Mouse (Mus musculus): ENCODE measurements at regions not wholly inside any gene's neighbourhood (a gene's known extent, or its start where the extent isn't known, plus 50 kb on each side); places are given as distances from the start of the nearest gene placed in this dataset.

DNA sequence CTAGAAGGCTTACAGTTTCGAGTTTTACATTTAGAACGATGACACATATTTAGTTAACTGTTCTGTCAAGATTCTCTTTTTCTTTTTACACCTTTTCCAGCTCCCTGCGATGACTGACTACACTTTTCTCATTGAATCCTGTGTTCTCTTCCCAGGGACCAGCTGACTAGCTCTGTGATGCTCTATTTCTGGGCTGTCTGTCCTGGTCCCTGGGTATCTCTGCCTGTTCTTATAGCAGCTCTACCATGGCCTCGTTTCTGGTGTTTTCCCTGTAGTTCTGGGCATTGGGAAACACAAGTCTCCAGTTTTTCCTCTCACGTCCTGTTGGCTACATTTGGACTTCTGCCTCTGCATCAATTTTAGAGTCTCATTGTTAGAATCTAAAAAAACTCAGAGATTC is 106.5 kb upstream of the Fam19a5 start:
- H3K36me3 ChIP-seq (ENCODE audit: control insufficient read depth), result no peaks in the 10 kb centered on the region
- TF ChIP-seq TAL1 (IDR thresholded peaks at IDR 0.05; ENCODE audit: low read length) (no peak), GATA1 (IDR thresholded peaks at IDR 0.05; ENCODE audit: low read length) (no peak)
- no peak overlapping the region for H3K4me3 ChIP-seq (replicated peaks)
- no peaks in the 10 kb centered on the region for H3K27me3 ChIP-seq (ENCODE audit: control insufficient read depth)
- H3K4me1 ChIP-seq (ENCODE audit: control insufficient read depth), result no peaks in the 10 kb centered on the region
- H3K9me3 ChIP-seq (ENCODE audit: control insufficient read depth, low read length), result peaks cover 52% of the 10 kb centered on the region

DNA sequence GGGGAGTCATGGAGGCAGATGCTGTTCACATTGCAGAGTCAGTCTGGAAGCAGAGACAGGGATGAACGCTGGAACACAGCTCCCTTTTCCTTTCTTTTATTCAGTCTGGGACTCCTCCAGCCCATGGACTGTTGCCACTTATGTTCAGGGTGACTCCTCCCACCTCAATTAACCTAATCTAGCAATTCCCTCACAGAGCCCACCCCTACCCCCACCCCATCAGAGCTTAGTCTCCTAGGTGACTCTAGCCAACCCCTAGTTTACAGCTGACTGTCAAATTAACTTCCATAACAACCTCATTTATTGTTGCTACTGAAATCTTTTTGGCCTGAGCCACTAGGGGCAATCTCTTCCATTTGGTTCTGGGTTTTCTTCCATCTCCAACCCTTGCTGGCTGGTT is 85.2 kb upstream of the Fam19a5 start:
- no peaks in the 10 kb centered on the region for H3K27me3 ChIP-seq (ENCODE audit: control insufficient read depth)
- H3K4me1 ChIP-seq (ENCODE audit: control insufficient read depth), result no peaks in the 10 kb centered on the region
- TF ChIP-seq TAL1 (IDR thresholded peaks at IDR 0.05; ENCODE audit: low read length) (no peak), GATA1 (IDR thresholded peaks at IDR 0.05; ENCODE audit: low read length) (no peak)
- peaks cover 28% of the 10 kb centered on the region for H3K9me3 ChIP-seq (ENCODE audit: control insufficient read depth, low read length)
- H3K36me3 ChIP-seq (ENCODE audit: control insufficient read depth), result no peaks in the 10 kb centered on the region
- no peak overlapping the region for H3K4me3 ChIP-seq (replicated peaks)

DNA sequence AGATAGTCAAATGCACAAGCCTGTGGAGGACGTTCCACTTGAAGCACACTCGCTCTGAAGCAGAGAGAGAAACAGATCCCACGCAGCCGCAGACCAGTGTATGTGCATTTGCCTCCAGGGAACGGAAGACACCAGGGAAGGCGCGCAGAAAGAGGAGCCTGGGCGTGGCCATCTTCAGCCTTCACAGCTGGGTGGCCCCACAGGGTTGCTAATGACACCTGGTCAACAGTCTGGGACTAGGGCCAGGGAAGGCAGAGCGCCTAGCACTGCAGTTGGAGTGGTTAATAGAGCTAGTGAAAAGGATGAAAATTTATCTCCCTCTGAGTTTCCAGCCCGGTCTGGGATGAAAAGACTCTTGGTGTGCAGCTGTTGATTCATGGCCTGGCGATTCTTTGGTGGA is 67.9 kb upstream of the Fam19a5 start:
- H3K9me3 ChIP-seq (ENCODE audit: control insufficient read depth, low read length), result peaks cover 43% of the 10 kb centered on the region
- no peaks in the 10 kb centered on the region; the same call in 1 of the 2 replicates for H3K27me3 ChIP-seq (ENCODE audit: control insufficient read depth)
- H3K4me1 ChIP-seq (ENCODE audit: control insufficient read depth), result no peaks in the 10 kb centered on the region
- TF ChIP-seq GATA1 (IDR thresholded peaks at IDR 0.05; ENCODE audit: low read length), result no peak
- H3K36me3 ChIP-seq (ENCODE audit: control insufficient read depth), result no peaks in the 10 kb centered on the region
- H3K4me3 ChIP-seq (replicated peaks), result no peak overlapping the region

DNA sequence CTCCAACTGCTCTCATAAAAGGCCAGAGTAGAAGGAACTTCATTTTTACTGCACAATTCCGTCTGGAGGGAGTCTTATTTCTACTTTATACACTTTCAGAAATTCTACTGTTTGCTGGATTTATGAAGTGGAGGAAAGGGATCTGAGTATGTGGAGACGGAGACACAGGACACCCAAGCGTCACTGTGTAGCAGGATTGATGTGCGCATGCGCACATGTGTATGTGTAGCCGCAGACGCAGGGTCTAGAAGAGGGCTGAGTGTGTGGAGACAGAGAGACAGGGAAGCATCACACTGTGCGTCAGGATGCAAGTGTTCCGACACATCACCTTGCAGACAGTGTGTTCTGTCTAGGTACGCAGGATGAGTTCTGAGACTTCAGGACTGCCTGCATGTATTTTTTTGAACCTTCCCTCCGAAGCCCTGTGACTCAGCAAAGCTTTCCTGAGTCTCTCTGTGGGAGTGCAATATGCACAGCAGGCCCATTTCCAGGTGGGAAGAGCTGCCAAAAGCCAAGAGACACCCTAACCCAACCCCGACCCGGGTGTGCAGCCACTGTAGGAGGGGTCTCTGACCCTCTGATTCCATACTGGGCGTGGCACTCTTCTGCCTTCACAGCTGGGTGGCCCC is 67.1 kb upstream of the Fam19a5 start:
- H3K9me3 ChIP-seq (ENCODE audit: control insufficient read depth, low read length), result peaks cover 50% of the 10 kb centered on the region
- no peaks in the 10 kb centered on the region for H3K36me3 ChIP-seq (ENCODE audit: control insufficient read depth)
- no peak overlapping the region for H3K4me3 ChIP-seq (replicated peaks)
- no peaks in the 10 kb centered on the region; the same call in 1 of the 2 replicates for H3K27me3 ChIP-seq (ENCODE audit: control insufficient read depth)
- TF ChIP-seq GATA1 (IDR thresholded peaks at IDR 0.05; ENCODE audit: low read length) (no peak), TAL1 (IDR thresholded peaks at IDR 0.05; ENCODE audit: low read length) (no peak)
- H3K4me1 ChIP-seq (ENCODE audit: control insufficient read depth), result no peaks in the 10 kb centered on the region

DNA sequence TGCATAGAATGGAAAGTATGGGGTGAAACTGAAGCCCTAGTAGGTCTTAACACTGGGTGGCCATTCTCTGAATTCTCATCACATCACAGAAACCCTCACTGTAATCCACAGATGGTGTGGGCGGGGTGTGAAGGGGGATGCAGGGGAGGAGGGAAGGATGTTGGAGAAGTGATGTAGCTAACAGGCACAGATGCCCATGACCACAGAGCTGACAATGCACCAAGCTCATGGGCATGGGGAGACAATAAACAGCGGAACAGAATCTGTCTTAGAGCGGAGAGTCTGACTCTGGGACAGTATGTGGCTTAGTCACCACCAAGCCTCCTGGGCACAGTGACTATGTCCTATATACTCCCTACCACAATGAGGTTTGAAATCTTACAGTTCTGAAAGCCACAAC is 63.3 kb upstream of the Fam19a5 start:
- no peaks in the 10 kb centered on the region for H3K36me3 ChIP-seq (ENCODE audit: control insufficient read depth)
- no peaks in the 10 kb centered on the region for H3K4me1 ChIP-seq (ENCODE audit: control insufficient read depth)
- no peaks in the 10 kb centered on the region; the same call in 1 of the 2 replicates for H3K27me3 ChIP-seq (ENCODE audit: control insufficient read depth)
- no peak overlapping the region for H3K4me3 ChIP-seq (replicated peaks)
- TF ChIP-seq GATA1 (IDR thresholded peaks at IDR 0.05; ENCODE audit: low read length) (no peak), TAL1 (IDR thresholded peaks at IDR 0.05; ENCODE audit: low read length) (no peak)
- H3K9me3 ChIP-seq (ENCODE audit: control insufficient read depth, low read length), result peaks cover 69% of the 10 kb centered on the region
